Mouse (Mus musculus) CD4-positive helper T cell, adult 2 months (primary cell): ENCODE measurements at regions not wholly inside any gene's neighbourhood (a gene's known extent, or its start where the extent isn't known, plus 50 kb on each side); places are given as distances from the start of the nearest gene placed in this dataset.

Source experiments
- DNase-seq: peaks from one replicate; pipeline ENCODE4 v3.0.0-alpha.2; 2012; ENCODE audit warnings: low read depth, missing footprints, low spot score

GRCm38 (mm10) chr13:44548880-44549279 is 180.4 kb upstream of the Jarid2 start:
- DNase-seq, result no peak

GRCm38 (mm10) chr13:44553363-44553762 is 175.9 kb upstream of the Jarid2 start:
- no peak for DNase-seq

GRCm38 (mm10) chr13:44554686-44555463 is 174.4 kb upstream of the Jarid2 start:
- DNase-seq, result no peak

GRCm38 (mm10) chr13:44555979-44556378 is 173.3 kb upstream of the Jarid2 start:
- no peak for DNase-seq

GRCm38 (mm10) chr13:44558051-44558450 is 171.2 kb upstream of the Jarid2 start:
- DNase-seq, result peak; percentile 43

GRCm38 (mm10) chr13:44558491-44559177 is 170.6 kb upstream of the Jarid2 start:
- DNase-seq, result no peak

- no peak for DNase-seq
Measured at GRCm38 (mm10) chr13:44559178-44559565, 170.1 kb upstream of the Jarid2 start.

GRCm38 (mm10) chr13:44559706-44560105 is 169.6 kb upstream of the Jarid2 start:
- DNase-seq, result no peak

- no peak for DNase-seq
Measured at GRCm38 (mm10) chr13:44564705-44565104, 164.6 kb upstream of the Jarid2 start.

GRCm38 (mm10) chr13:44567696-44568095 is 161.6 kb upstream of the Jarid2 start:
- no peak for DNase-seq

GRCm38 (mm10) chr13:44569241-44569778 is 160.0 kb upstream of the Jarid2 start:
- DNase-seq, result no peak

- DNase-seq, result no peak
Measured at GRCm38 (mm10) chr13:44573463-44573862, 155.8 kb upstream of the Jarid2 start.

- DNase-seq, result peak; percentile 45
Measured at GRCm38 (mm10) chr13:44579215-44579614, 150.1 kb upstream of the Jarid2 start.

GRCm38 (mm10) chr13:44580156-44580736 is 149.0 kb upstream of the Jarid2 start:
- no peak for DNase-seq

GRCm38 (mm10) chr13:44580767-44581166 is 148.5 kb upstream of the Jarid2 start:
- no peak for DNase-seq

GRCm38 (mm10) chr13:44581947-44582766 is 147.1 kb upstream of the Jarid2 start:
- peak; percentile 38 for DNase-seq

- DNase-seq, result no peak
Measured at GRCm38 (mm10) chr13:44582767-44583085, 146.5 kb upstream of the Jarid2 start.

- no peak for DNase-seq
Measured at GRCm38 (mm10) chr13:44583614-44584013, 145.7 kb upstream of the Jarid2 start.

GRCm38 (mm10) chr13:44584151-44584550 is 145.1 kb upstream of the Jarid2 start:
- no peak for DNase-seq

- DNase-seq, result no peak
Measured at GRCm38 (mm10) chr13:44584551-44584950, 144.7 kb upstream of the Jarid2 start.

- peak; percentile 49 for DNase-seq
Measured at GRCm38 (mm10) chr13:44587846-44588245, 141.4 kb upstream of the Jarid2 start.

- DNase-seq, result no peak
Measured at GRCm38 (mm10) chr13:44594645-44595044, 134.6 kb upstream of the Jarid2 start.
